ENCODE assay signal across 8 mouse cellular contexts in genomic region chr2:24934441-24934963, GRCm38 (mm10). TPM values are rescaled to one million over a fixed set of nuclear protein-coding genes. Genes with fewer than 3 reads are reported as not detected.
DNase-seq lines count a peak whose midpoint lies in the region; ATAC-seq and TF ChIP-seq lines count a peak whose summit lies in the region.

No protein-coding gene starts in this region.

- H3K27ac ChIP-seq in spleen, adult 2 months (ENCODE audit: insufficient read depth, low read length): peak overlapping the region; percentile 95
- H3K27ac ChIP-seq in heart, postnatal 0 days (ENCODE audit: low read depth): 0 out of 2 replicates have a peak overlapping the region, but pooled peaks have one; percentile 13
- H3K27ac ChIP-seq in limb, embryonic 15.5 days: peak overlapping the region; percentile 69
- H3K27ac ChIP-seq in neural tube, embryonic 14.5 days (ENCODE audit: low read depth, low read length): no peak overlapping the region

- WGBS in spleen, adult 2 months: 3% methylated on average over 18 of the region's 19 CpGs
- WGBS in heart, postnatal 0 days: 10% methylated on average over 19 of the region's 19 CpGs
- WGBS in limb, embryonic 15.5 days: 4% methylated on average over 11 of the region's 19 CpGs
- WGBS in neural tube, embryonic 14.5 days: 3% methylated on average over 19 of the region's 19 CpGs

- TF ChIP-seq POLR2A in spleen, adult 2 months (IDR thresholded peaks at IDR 0.05; ENCODE audit: low read depth, low read length): no peak

- no peak for TF ChIP-seq CTCF in spleen, adult 2 months (IDR thresholded peaks at IDR 0.05; ENCODE audit: extremely low read depth, insufficient read depth, insufficient read length, insufficient replicate concordance)
- TF ChIP-seq CTCF in heart, postnatal 0 days (IDR thresholded peaks at IDR 0.05; ENCODE audit: low read depth): no peak

- no peak for DNase-seq in spleen, adult 2 months (ENCODE audit: low read depth in 1 of 2, low spot score in 2 of 2)
- DNase-seq in spleen, postnatal 4 days (ENCODE audit: low spot score in 2 of 2): no peak
- DNase-seq in cerebellum, postnatal 14 days: peak; percentile 56 to 64
- DNase-seq in heart, postnatal 0 days (ENCODE audit: low spot score): no peak
- no peak for DNase-seq in natural killer cell, adult 2 months (ENCODE audit: low spot score in 2 of 2)
- no peak for DNase-seq in Muller cell, postnatal 12 days (ENCODE audit: inconsistent ontology term)

- H3K27me3 ChIP-seq in spleen, adult 2 months (ENCODE audit: control insufficient read depth, insufficient read depth, low read length): no peaks in the 10 kb centered on the region
- H3K27me3 ChIP-seq in heart, postnatal 0 days (ENCODE audit: control insufficient read depth, insufficient read depth, low read length): no peaks in the 10 kb centered on the region
- H3K27me3 ChIP-seq in limb, embryonic 15.5 days: no peaks in the 10 kb centered on the region
- no peaks in the 10 kb centered on the region for H3K27me3 ChIP-seq in neural tube, embryonic 14.5 days (ENCODE audit: control insufficient read depth, insufficient read depth, low read length)

- H3K4me3 ChIP-seq in spleen, adult 2 months (ENCODE audit: extremely low read depth, insufficient read depth, insufficient read length): peak overlapping the region; percentile 73
- peak overlapping the region; percentile 67 for H3K4me3 ChIP-seq in heart, postnatal 0 days (ENCODE audit: low read depth, low read length)
- H3K4me3 ChIP-seq in limb, embryonic 15.5 days: peak overlapping the region; percentile 62
- peak overlapping the region; percentile 64 for H3K4me3 ChIP-seq in neural tube, embryonic 14.5 days (ENCODE audit: low read depth, low read length)

- H3K36me3 ChIP-seq in spleen, adult 2 months (ENCODE audit: control insufficient read depth, insufficient read depth, low read length): no peaks in the 10 kb centered on the region
- H3K36me3 ChIP-seq in heart, postnatal 0 days (replicated peaks; ENCODE audit: control insufficient read depth, insufficient read depth, low read length): no peaks in the 10 kb centered on the region
- no peaks in the 10 kb centered on the region for H3K36me3 ChIP-seq in limb, embryonic 15.5 days
- H3K36me3 ChIP-seq in neural tube, embryonic 14.5 days (ENCODE audit: control insufficient read depth, insufficient read depth, low read length): no peaks in the 10 kb centered on the region

- ATAC-seq in heart, postnatal 0 days (ENCODE audit: insufficient read depth, low read depth): peak; percentile 42
- ATAC-seq in limb, embryonic 15.5 days (ENCODE audit: insufficient number of reproducible peaks, low FRiP score, low TSS enrichment, low read depth): peak; percentile 16
- ATAC-seq in neural tube, embryonic 14.5 days (ENCODE audit: low read depth): peak; percentile 55

- H3K9ac ChIP-seq in heart, postnatal 0 days (replicated peaks; ENCODE audit: low read depth, low read length): peak overlapping the region; percentile 68
- peak overlapping the region; percentile 66 for H3K9ac ChIP-seq in limb, embryonic 15.5 days
- peak overlapping the region; percentile 78 for H3K9ac ChIP-seq in neural tube, embryonic 14.5 days (replicated peaks; ENCODE audit: low read depth, low read length)

- H3K4me2 ChIP-seq in heart, postnatal 0 days (ENCODE audit: low read depth, low read length): peak overlapping the region; percentile 93
- peak overlapping the region; percentile 93 for H3K4me2 ChIP-seq in limb, embryonic 15.5 days
- peak overlapping the region; percentile 82 for H3K4me2 ChIP-seq in neural tube, embryonic 14.5 days (ENCODE audit: low read depth, low read length)

- TF ChIP-seq EP300 in heart, postnatal 0 days (IDR thresholded peaks at IDR 0.05; ENCODE audit: low read depth): no peak

- peaks cover 8% of the 10 kb centered on the region; the same call in 1 of the 2 replicates for H3K4me1 ChIP-seq in spleen, adult 2 months (ENCODE audit: control insufficient read depth, insufficient read depth, insufficient read length)
- H3K4me1 ChIP-seq in heart, postnatal 0 days (ENCODE audit: control insufficient read depth, insufficient read depth): 0 out of 2 replicates have a peak, but pooled peaks cover 6% of the 10 kb centered on the region
- peaks cover 20% of the 10 kb centered on the region for H3K4me1 ChIP-seq in limb, embryonic 15.5 days
- 0 out of 2 replicates have a peak, but pooled peaks cover 6% of the 10 kb centered on the region for H3K4me1 ChIP-seq in neural tube, embryonic 14.5 days (ENCODE audit: control insufficient read depth, insufficient read depth, low read length)

- no peaks in the 10 kb centered on the region for H3K9me3 ChIP-seq in heart, postnatal 0 days (replicated peaks; ENCODE audit: control insufficient read depth, low read length)
- H3K9me3 ChIP-seq in limb, embryonic 15.5 days: no peaks in the 10 kb centered on the region
- H3K9me3 ChIP-seq in neural tube, embryonic 14.5 days (ENCODE audit: control insufficient read depth, low read length): no peaks in the 10 kb centered on the region

RNA-seq across cellular contexts. Expression of gene Arrdc1, which starts 0.6 kb away (rescaled TPM):
- 192 and 248 TPM in 2 replicates for polyA plus RNA-seq in spleen, adult 2 months (2012; rRNA removed)
- total RNA-seq in heart, postnatal 0 days (2014; rRNA removed; ENCODE audit: low replicate concordance): 11.9 and 23.9 TPM in 2 replicates
- 10.2 and 12.2 TPM in 2 replicates for polyA plus RNA-seq in heart, postnatal 0 days (2015; fragmentation: Nextera tagmentation; extraction: Ambion mirVana)
- 44.1 and 49.0 TPM in 2 replicates for polyA plus RNA-seq in limb, embryonic 15.5 days (2015; fragmentation: Nextera tagmentation; extraction: Ambion mirVana)
- polyA plus RNA-seq in neural tube, embryonic 14.5 days (2014; fragmentation: Nextera tagmentation; extraction: Ambion mirVana): 30.2 and 31.6 TPM in 2 replicates

RNA-seq across cellular contexts. Expression of gene Ehmt1, which starts 15.1 kb away (rescaled TPM):
- 39.4 and 43.8 TPM in 2 replicates for polyA plus RNA-seq in spleen, adult 2 months (2012; rRNA removed)
- total RNA-seq in heart, postnatal 0 days (2014; rRNA removed; ENCODE audit: low replicate concordance): 36.8 and 49.8 TPM in 2 replicates
- polyA plus RNA-seq in heart, postnatal 0 days (2015; fragmentation: Nextera tagmentation; extraction: Ambion mirVana): 30.6 and 34.7 TPM in 2 replicates
- 79.5 and 85.1 TPM in 2 replicates for polyA plus RNA-seq in limb, embryonic 15.5 days (2015; fragmentation: Nextera tagmentation; extraction: Ambion mirVana)
- 90.8 and 97.0 TPM in 2 replicates for polyA plus RNA-seq in neural tube, embryonic 14.5 days (2014; fragmentation: Nextera tagmentation; extraction: Ambion mirVana)

RNA-seq across cellular contexts. Expression of gene Zmynd19, which starts 15.1 kb away (rescaled TPM):
- polyA plus RNA-seq in spleen, adult 2 months (2012; rRNA removed): 3.8 and 4.9 TPM in 2 replicates
- 5.9 and 21.3 TPM in 2 replicates for total RNA-seq in heart, postnatal 0 days (2014; rRNA removed; ENCODE audit: low replicate concordance)
- 5.6 and 6.0 TPM in 2 replicates for polyA plus RNA-seq in heart, postnatal 0 days (2015; fragmentation: Nextera tagmentation; extraction: Ambion mirVana)
- polyA plus RNA-seq in limb, embryonic 15.5 days (2015; fragmentation: Nextera tagmentation; extraction: Ambion mirVana): 10.4 and 18.2 TPM in 2 replicates
- polyA plus RNA-seq in neural tube, embryonic 14.5 days (2014; fragmentation: Nextera tagmentation; extraction: Ambion mirVana): 18.1 and 26.0 TPM in 2 replicates

RNA-seq across cellular contexts. Expression of gene Dph7, which starts 27.7 kb away (rescaled TPM):
- 16.0 and 18.3 TPM in 2 replicates for polyA plus RNA-seq in spleen, adult 2 months (2012; rRNA removed)
- 17.7 and 24.8 TPM in 2 replicates for total RNA-seq in heart, postnatal 0 days (2014; rRNA removed; ENCODE audit: low replicate concordance)
- polyA plus RNA-seq in heart, postnatal 0 days (2015; fragmentation: Nextera tagmentation; extraction: Ambion mirVana): 10.2 and 11.7 TPM in 2 replicates
- 28.4 and 30.2 TPM in 2 replicates for polyA plus RNA-seq in limb, embryonic 15.5 days (2015; fragmentation: Nextera tagmentation; extraction: Ambion mirVana)
- 34.0 and 39.6 TPM in 2 replicates for polyA plus RNA-seq in neural tube, embryonic 14.5 days (2014; fragmentation: Nextera tagmentation; extraction: Ambion mirVana)

RNA-seq across cellular contexts. Expression of gene Mrpl41, which starts 40.4 kb away (rescaled TPM):
- 12.6 and 18.8 TPM in 2 replicates for polyA plus RNA-seq in spleen, adult 2 months (2012; rRNA removed)
- total RNA-seq in heart, postnatal 0 days (2014; rRNA removed; ENCODE audit: low replicate concordance): 62.3 and 69.5 TPM in 2 replicates
- polyA plus RNA-seq in heart, postnatal 0 days (2015; fragmentation: Nextera tagmentation; extraction: Ambion mirVana): 194 and 197 TPM in 2 replicates
- 117 TPM in 2 replicates for polyA plus RNA-seq in limb, embryonic 15.5 days (2015; fragmentation: Nextera tagmentation; extraction: Ambion mirVana)
- 173 and 181 TPM in 2 replicates for polyA plus RNA-seq in neural tube, embryonic 14.5 days (2014; fragmentation: Nextera tagmentation; extraction: Ambion mirVana)

Comparison
In these comparisons a context has a peak if more than half of its experiments do, and no peak if none do; other contexts are left out.
1. DNase-seq: peak in cerebellum, postnatal 14 days (2 of 2); none in spleen, adult 2 months (0 of 2), spleen, postnatal 4 days (0 of 2), heart, postnatal 0 days (single experiment), natural killer cell, adult 2 months (0 of 2) and Muller cell, postnatal 12 days (single experiment).
2. Peak in every context shown above with its lines, with median percentiles within 50 percentile points of each other: H3K4me3 ChIP-seq, ATAC-seq, H3K4me2 ChIP-seq and H3K9ac ChIP-seq.